Mouse (Mus musculus) myocyte (in vitro differentiated cells): ENCODE measurements at regions not wholly inside any gene's neighbourhood (a gene's known extent, or its start where the extent isn't known, plus 50 kb on each side); places are given as distances from the start of the nearest gene placed in this dataset.

Source experiments
- H3K27me3 ChIP-seq: one replicate; pipeline ENCODE4 v1.6.1; 2011; ENCODE audit not compliant: control insufficient read depth, insufficient read depth, insufficient read length
- H3K36me3 ChIP-seq: one replicate; pipeline ENCODE4 v1.6.1; 2011; ENCODE audit not compliant: control insufficient read depth, insufficient read depth
- H3K4me2 ChIP-seq: one replicate; pipeline ENCODE4 v1.6.1; 2011; ENCODE audit warnings: low read depth, control low read depth
- H3K4me3 ChIP-seq: one replicate; pipeline ENCODE4 v1.5.1; 2011; ENCODE audit warnings: mild to moderate bottlenecking, control low read depth, moderate library complexity
- H3K79me2 ChIP-seq: one replicate; pipeline ENCODE4 v1.6.1; 2011; ENCODE audit not compliant: control insufficient read depth, insufficient read depth
- H3ac ChIP-seq: one replicate; pipeline ENCODE4 v1.6.1; 2011; ENCODE audit not compliant: control insufficient read depth, insufficient read length
- CEBPB ChIP-seq: IDR thresholded peaks from 2 replicates; pipeline ENCODE4 v1.6.1; 2011; ENCODE audit warnings: mild to moderate bottlenecking, moderate library complexity; ENCODE audit not compliant: poor library complexity, insufficient read depth, severe bottlenecking
- E2F4 ChIP-seq: IDR thresholded peaks from one replicate; pipeline ENCODE4 v1.6.1; 2011; ENCODE audit warnings: mild to moderate bottlenecking, control low read depth, moderate library complexity; ENCODE audit not compliant: insufficient read depth
- MAX ChIP-seq: IDR thresholded peaks from one replicate; pipeline ENCODE4 v1.6.1; 2011; ENCODE audit warnings: low read depth, mild to moderate bottlenecking, control low read depth
- MYOD1 ChIP-seq, 3 experiments: IDR thresholded peaks; one replicate each; pipeline ENCODE4 v1.6.1; 2011; ENCODE audit warnings: control low read depth in 2 of 3, low read depth in 2 of 3, mild to moderate bottlenecking in 2 of 3, moderate library complexity in 1 of 3; ENCODE audit not compliant: insufficient read length in 2 of 3, control insufficient read depth in 1 of 3
- MYOG ChIP-seq, 3 experiments: IDR thresholded peaks; one replicate each; pipeline ENCODE4 v1.6.1; 2011; ENCODE audit warnings: control low read depth in 2 of 3, low read depth in 2 of 3, mild to moderate bottlenecking in 2 of 3; ENCODE audit not compliant: insufficient read length in 2 of 3, control insufficient read depth in 1 of 3, insufficient read depth in 1 of 3
- POLR2A ChIP-seq: IDR thresholded peaks from one replicate; pipeline ENCODE4 v1.6.1; 2011; ENCODE audit warnings: low read depth, mild to moderate bottlenecking, control low read depth, moderate library complexity; ENCODE audit not compliant: insufficient read length
- POLR2AphosphoS2 ChIP-seq: IDR thresholded peaks from one replicate; pipeline ENCODE4 v1.6.1; 2011; ENCODE audit warnings: low read depth, control low read depth; ENCODE audit not compliant: insufficient read length
- REST ChIP-seq: IDR thresholded peaks from one replicate; pipeline ENCODE4 v1.6.1; 2011; ENCODE audit warnings: mild to moderate bottlenecking, control low read depth, moderate library complexity; ENCODE audit not compliant: insufficient read depth, insufficient read length
- SRF ChIP-seq: IDR thresholded peaks from one replicate; pipeline ENCODE4 v1.6.1; 2011; ENCODE audit warnings: low read depth; ENCODE audit not compliant: control insufficient read depth, insufficient read length
- TCF12 ChIP-seq: IDR thresholded peaks from one replicate; pipeline ENCODE4 v1.6.1; 2011; ENCODE audit warnings: mild to moderate bottlenecking, control low read depth; ENCODE audit not compliant: poor library complexity, insufficient read depth, severe bottlenecking
- TCF3 ChIP-seq: IDR thresholded peaks from one replicate; pipeline ENCODE4 v1.6.1; 2011; ENCODE audit warnings: low read depth, control low read depth; ENCODE audit not compliant: insufficient read length
- USF1 ChIP-seq: IDR thresholded peaks from one replicate; pipeline ENCODE4 v1.6.1; 2011; ENCODE audit warnings: low read depth, mild to moderate bottlenecking, control low read depth, moderate library complexity

DNA sequence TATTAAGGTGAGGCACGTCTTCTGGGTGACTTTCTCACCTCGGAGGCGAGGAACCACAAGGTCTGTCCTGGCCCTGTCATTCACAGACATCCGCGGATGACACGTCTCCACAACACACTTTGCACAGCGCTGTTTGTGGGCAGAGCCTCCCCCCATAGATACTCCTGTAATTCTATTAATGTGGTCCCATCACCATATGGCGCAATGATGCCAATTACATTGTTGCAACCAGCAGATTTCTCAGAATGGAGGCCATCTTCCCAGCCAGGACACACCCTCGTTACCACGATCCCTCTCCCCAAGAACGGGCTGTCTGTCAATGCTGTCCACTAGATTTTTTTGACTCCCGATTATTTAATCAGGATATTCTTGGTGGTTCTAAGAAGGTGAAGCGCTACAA is 365.9 kb downstream of the Vrk1 start:
- no peak overlapping the region for H3K4me3 ChIP-seq
- no peaks in the 10 kb centered on the region for H3K79me2 ChIP-seq
- no peak for TF ChIP-seq POLR2AphosphoS2
- no peak for TF ChIP-seq MYOD1 (IDR thresholded peaks at IDR 0.05; ENCODE audit: control insufficient read depth in 1 of 3, insufficient read length in 2 of 3, low read depth in 2 of 3)
- no peak for TF ChIP-seq REST
- TF ChIP-seq E2F4 = no peak
- no peak overlapping the region for H3ac ChIP-seq
- peaks cover 5% of the 10 kb centered on the region for H3K27me3 ChIP-seq
- H3K4me2 ChIP-seq = no peak overlapping the region
- no peaks in the 10 kb centered on the region for H3K36me3 ChIP-seq

DNA sequence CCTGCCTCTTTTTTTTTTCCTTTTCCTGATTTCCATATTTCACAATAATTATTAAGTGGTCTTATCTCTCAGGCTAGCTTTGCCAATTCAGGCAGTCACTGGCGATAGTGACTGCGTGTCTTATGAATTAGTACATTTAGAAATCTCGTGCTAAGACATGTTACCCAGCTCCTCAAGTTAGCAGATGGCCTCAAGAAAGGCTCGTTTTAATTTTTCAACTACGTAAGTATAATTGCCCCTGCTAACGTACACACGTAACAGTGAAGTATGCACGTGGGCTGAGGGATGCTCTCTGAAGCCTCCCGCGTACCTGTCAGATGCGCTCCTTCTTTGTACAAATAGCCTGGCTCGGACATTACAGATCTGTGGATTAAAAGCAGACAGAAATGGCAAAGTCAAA is 366.8 kb downstream of the Vrk1 start:
- Histone ChIP-seq H3K36me3 (no peaks in the 10 kb centered on the region), H3ac (no peak overlapping the region), H3K27me3 (peaks cover 5% of the 10 kb centered on the region), H3K79me2 (no peaks in the 10 kb centered on the region), H3K4me2 (no peak overlapping the region), H3K4me3 (no peak overlapping the region)
- TF ChIP-seq MYOD1 (IDR thresholded peaks at IDR 0.05; ENCODE audit: control insufficient read depth in 1 of 3, insufficient read length in 2 of 3, low read depth in 2 of 3) (no peak), CEBPB (no peak), E2F4 (no peak), USF1 (no peak), SRF (no peak), POLR2A (no peak), REST (no peak), MYOG (IDR thresholded peaks at IDR 0.05; ENCODE audit: control insufficient read depth in 1 of 3, insufficient read depth in 1 of 3, insufficient read length in 2 of 3, low read depth in 2 of 3) (no peak), MAX (no peak), TCF3 (no peak), TCF12 (no peak), POLR2AphosphoS2 (no peak)

DNA sequence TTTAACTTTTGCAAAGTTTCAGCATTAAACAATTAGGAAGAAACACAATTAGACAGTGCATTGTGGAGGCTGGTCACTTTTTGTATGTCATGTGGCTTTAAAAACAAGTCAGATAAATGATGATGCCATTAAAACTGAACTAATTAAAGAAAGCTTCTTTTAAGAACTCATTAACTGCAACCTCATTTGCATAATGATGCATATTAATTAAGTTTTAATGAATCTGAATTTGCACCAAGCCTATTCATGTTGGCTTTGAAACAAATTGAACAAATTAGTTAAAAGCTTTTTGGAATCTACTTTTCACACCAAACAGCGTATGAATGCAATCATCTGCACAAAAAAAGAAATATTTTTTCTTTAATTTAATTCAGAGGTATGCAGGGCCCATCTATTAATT is 367.3 kb downstream of the Vrk1 start:
- Histone ChIP-seq H3K27me3 (peaks cover 5% of the 10 kb centered on the region), H3ac (no peak overlapping the region), H3K4me2 (no peak overlapping the region), H3K4me3 (no peak overlapping the region), H3K36me3 (no peaks in the 10 kb centered on the region), H3K79me2 (no peaks in the 10 kb centered on the region)
- TF ChIP-seq SRF (no peak), POLR2A (no peak), TCF12 (no peak), MYOG (IDR thresholded peaks at IDR 0.05; ENCODE audit: control insufficient read depth in 1 of 3, insufficient read depth in 1 of 3, insufficient read length in 2 of 3, low read depth in 2 of 3) (no peak), TCF3 (no peak), USF1 (no peak), MYOD1 (IDR thresholded peaks at IDR 0.05; ENCODE audit: control insufficient read depth in 1 of 3, insufficient read length in 2 of 3, low read depth in 2 of 3) (no peak), CEBPB (no peak), E2F4 (no peak), POLR2AphosphoS2 (no peak)

DNA sequence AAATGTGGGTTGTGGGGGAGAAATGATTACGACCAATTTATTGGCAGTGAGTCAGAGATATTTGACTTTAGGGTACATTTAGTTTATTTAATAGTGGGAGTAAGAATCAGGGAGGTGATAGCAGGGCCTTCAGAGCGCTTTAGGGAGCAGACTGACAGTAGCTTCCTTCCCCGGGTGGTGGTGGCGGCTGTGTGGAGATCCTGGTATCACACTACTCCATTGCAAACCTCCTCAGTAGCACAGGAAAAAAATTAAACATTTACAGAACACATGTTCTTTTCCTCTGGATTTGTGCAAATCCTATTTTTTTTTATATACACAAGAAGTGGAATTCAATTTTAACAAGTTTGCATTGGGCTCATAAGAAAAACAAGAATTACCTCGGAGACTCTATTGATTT is 367.7 kb downstream of the Vrk1 start:
- peaks cover 5% of the 10 kb centered on the region for H3K27me3 ChIP-seq
- no peak for TF ChIP-seq POLR2AphosphoS2
- TF ChIP-seq CEBPB = no peak
- TF ChIP-seq SRF = no peak
- no peak for TF ChIP-seq TCF3
- no peak for TF ChIP-seq MYOG (IDR thresholded peaks at IDR 0.05; ENCODE audit: control insufficient read depth in 1 of 3, insufficient read depth in 1 of 3, insufficient read length in 2 of 3, low read depth in 2 of 3)
- TF ChIP-seq E2F4 = no peak
- no peak for TF ChIP-seq REST
- no peak for TF ChIP-seq POLR2A
- no peak for TF ChIP-seq USF1
- TF ChIP-seq MYOD1 (IDR thresholded peaks at IDR 0.05; ENCODE audit: control insufficient read depth in 1 of 3, insufficient read length in 2 of 3, low read depth in 2 of 3) = no peak
- TF ChIP-seq TCF12 = no peak
- no peak overlapping the region for H3K4me2 ChIP-seq
- no peak overlapping the region for H3K4me3 ChIP-seq
- H3K79me2 ChIP-seq = no peaks in the 10 kb centered on the region
- H3ac ChIP-seq = no peak overlapping the region
- no peaks in the 10 kb centered on the region for H3K36me3 ChIP-seq

DNA sequence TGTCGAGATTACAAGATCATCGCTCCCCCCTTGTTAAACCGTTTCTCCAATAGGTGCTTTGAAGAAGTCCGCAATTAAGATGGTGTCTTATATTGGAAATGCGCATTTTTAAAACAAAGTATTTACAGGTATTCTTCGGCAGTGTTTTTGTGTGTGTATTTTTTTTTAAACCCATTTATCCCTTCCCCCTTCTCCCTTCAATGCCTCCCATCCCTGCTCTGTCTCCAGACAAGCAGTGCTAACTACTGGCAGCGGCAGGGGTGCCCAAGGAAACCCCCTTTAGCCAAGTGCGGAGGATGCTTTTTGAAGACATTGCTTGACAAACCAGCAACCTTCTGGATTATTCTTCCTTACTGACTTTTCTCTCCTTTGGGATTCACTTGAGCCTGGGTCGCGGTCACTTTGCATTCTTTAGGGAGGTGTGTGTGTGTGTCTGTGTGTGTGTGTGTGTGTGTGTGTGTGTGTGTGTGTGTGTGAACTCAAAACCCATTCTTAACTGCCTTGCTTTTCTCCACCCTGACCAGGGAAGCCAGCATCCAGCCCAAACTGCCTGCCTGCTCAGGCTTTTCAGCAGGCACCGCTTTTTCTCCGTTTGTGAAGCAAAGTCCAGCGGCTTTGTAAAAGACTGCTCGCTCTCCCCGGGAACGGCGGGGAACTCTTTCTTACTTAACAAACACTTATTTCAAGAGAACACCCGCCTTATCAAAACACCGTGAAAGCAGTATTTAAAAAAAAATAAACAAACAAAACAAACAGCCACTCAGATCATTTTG is 368.5 kb downstream of the Vrk1 start:
- Histone ChIP-seq H3ac (no peak overlapping the region), H3K4me3 (no peak overlapping the region), H3K27me3 (peaks cover 5% of the 10 kb centered on the region), H3K36me3 (no peaks in the 10 kb centered on the region), H3K4me2 (no peak overlapping the region), H3K79me2 (no peaks in the 10 kb centered on the region)
- TF ChIP-seq MAX (no peak), E2F4 (no peak), REST (no peak), MYOD1 (IDR thresholded peaks at IDR 0.05; ENCODE audit: control insufficient read depth in 1 of 3, insufficient read length in 2 of 3, low read depth in 2 of 3) (no peak), POLR2A (no peak), CEBPB (no peak), TCF12 (no peak), USF1 (no peak), POLR2AphosphoS2 (no peak), MYOG (IDR thresholded peaks at IDR 0.05; ENCODE audit: control insufficient read depth in 1 of 3, insufficient read depth in 1 of 3, insufficient read length in 2 of 3, low read depth in 2 of 3) (no peak), TCF3 (no peak), SRF (no peak)
